Mouse (Mus musculus) forebrain, embryonic 15.5 days (tissue): ENCODE data around the gene Zdhhc11. TPM values are rescaled to one million over a fixed set of nuclear protein-coding genes. Genes with fewer than 3 reads are reported as not detected.
"Not testable (repeated sequence)": the region's sequence is repeated elsewhere in the genome, so short reads cannot be mapped to it uniquely, and the experiment has no call there.

ENCODE experiments used
- ATAC-seq: fragments of 200-750 bp; cut with Nextera tagmentation; replicated peaks from 2 replicates; pipeline ENCODE4 v1.8.0; 2017; ENCODE audit warnings: mild to moderate bottlenecking, moderate TSS enrichment, moderate library complexity
- H3K27ac ChIP-seq: fragments of 300-500 bp; sonication (generic); replicated peaks from 2 replicates; pipeline ENCODE4 v1.5.1; 2015; ENCODE audit warnings: mild to moderate bottlenecking, inconsistent platforms
- H3K27me3 ChIP-seq: fragments of 300-500 bp; sonication (generic); 2 replicates; pipeline ENCODE4 v1.6.1; 2015; ENCODE audit warnings: inconsistent platforms
- H3K36me3 ChIP-seq: fragments of 300-500 bp; sonication (generic); 2 replicates; pipeline ENCODE4 v1.6.1; 2015; ENCODE audit warnings: mild to moderate bottlenecking, inconsistent platforms
- H3K4me1 ChIP-seq: fragments of 300-500 bp; sonication (generic); 2 replicates; pipeline ENCODE4 v1.6.1; 2015; ENCODE audit warnings: inconsistent platforms
- H3K4me2 ChIP-seq: fragments of 300-500 bp; sonication (generic); replicated peaks from 2 replicates; pipeline ENCODE4 v1.6.1; 2015; ENCODE audit warnings: mild to moderate bottlenecking, inconsistent platforms
- H3K4me3 ChIP-seq: fragments of 300-500 bp; sonication (generic); 2 replicates; pipeline ENCODE4 v1.5.1; 2015; ENCODE audit warnings: mild to moderate bottlenecking, inconsistent platforms
- H3K9ac ChIP-seq: fragments of 300-500 bp; sonication (generic); replicated peaks from 2 replicates; pipeline ENCODE4 v1.6.1; 2015; ENCODE audit warnings: mild to moderate bottlenecking, inconsistent platforms
- H3K9me3 ChIP-seq: fragments of 300-500 bp; sonication (generic); 2 replicates; pipeline ENCODE4 v1.6.1; 2016; ENCODE audit warnings: inconsistent platforms
- WGBS: fragments of 180-500 bp; shearing (Covaris S2); methylation state at CpG from one replicate; pipeline ENCODE4 v1.1.7; 2015; ENCODE audit warnings: mixed read lengths; 5-methylcytosine and 5-hydroxymethylcytosine counted together
- polyA plus RNA-seq: library from polyadenylated mRNA; unstranded; fragments of >200 nt; fragmentation: Nextera tagmentation; extraction: Ambion mirVana; gene quantifications from 2 replicates; pipeline ENCODE4 v1.2.1, GENCODE M21; 2015

Gene Zdhhc11
- polyA plus RNA-seq, 1 experiment from 2014 or later: not detected

- H3K27ac ChIP-seq: no peak overlapping the region
- no peak overlapping the region for H3K9ac ChIP-seq
- no peaks in the 10 kb centered on the region for H3K27me3 ChIP-seq
- 49% methylated on average over 12 of the region's 12 CpGs for WGBS
- H3K4me2 ChIP-seq: no peak overlapping the region
- no peak overlapping the region for H3K4me3 ChIP-seq
- no peaks in the 10 kb centered on the region for H3K36me3 ChIP-seq
- no peaks in the 10 kb centered on the region for H3K9me3 ChIP-seq
- 0 out of 2 replicates have a peak, but pooled peaks cover 2% of the 10 kb centered on the region for H3K4me1 ChIP-seq
- peak; percentile 91 for ATAC-seq
Observed at GRCm38 (mm10) chr13:73970545-73971448, 7.1 kb downstream of the Zdhhc11 start.

DNA sequence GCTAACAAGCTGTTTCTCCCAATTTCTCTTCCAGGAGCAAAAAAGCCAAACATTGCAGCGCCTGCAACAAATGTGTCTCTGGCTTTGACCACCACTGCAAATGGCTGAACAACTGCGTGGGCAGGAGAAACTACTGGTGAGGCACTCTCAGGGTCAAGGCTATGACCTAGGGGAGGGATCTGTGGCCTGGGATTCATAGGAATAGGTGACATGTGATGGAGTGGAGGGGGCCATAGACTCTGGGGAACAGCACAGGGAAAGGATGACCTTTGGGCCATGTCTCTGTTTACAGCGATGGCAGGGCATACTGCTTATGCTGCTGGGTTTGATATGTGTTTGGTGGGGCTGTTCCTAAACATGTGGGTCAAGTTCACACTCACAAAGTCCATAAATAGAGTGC lies 10.9 kb downstream of the Zdhhc11 start:
- ATAC-seq: no peak
- WGBS: 92% methylated on average over 3 of the region's 3 CpGs

DNA sequence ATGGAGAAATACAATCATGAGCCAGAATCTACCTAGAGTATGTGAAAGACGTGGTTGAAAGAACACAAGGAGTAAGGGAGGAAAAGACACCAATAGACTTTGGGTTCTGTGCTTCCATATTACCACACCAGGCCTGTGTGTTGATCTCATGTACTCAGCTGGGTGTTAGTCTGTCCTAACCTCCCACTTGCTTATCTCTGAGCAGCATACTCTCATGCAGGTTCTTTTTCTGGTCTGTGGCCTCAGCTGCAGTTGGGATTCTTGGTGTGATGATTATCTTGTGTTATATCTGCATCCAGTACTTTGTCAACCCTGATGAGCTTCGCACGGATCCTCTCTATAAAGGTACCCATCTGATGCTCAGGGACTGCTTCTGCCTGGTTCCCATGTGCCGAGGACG lies 13.3 kb downstream of the Zdhhc11 start:
- no peak overlapping the region for H3K4me3 ChIP-seq
- ATAC-seq: no peak
- H3K27me3 ChIP-seq: no peaks in the 10 kb centered on the region
- 88% methylated on average over 5 of the region's 5 CpGs for WGBS
- H3K27ac ChIP-seq: no peak overlapping the region
- H3K4me1 ChIP-seq: no peaks in the 10 kb centered on the region
- H3K9me3 ChIP-seq: no peaks in the 10 kb centered on the region
- no peak overlapping the region for H3K9ac ChIP-seq
- no peaks in the 10 kb centered on the region for H3K36me3 ChIP-seq
- H3K4me2 ChIP-seq: no peak overlapping the region

More for the DNA sequence above, 10.9 kb downstream of the Zdhhc11 start:
- Histone ChIP-seq H3K9ac (no peak overlapping the region), H3K4me1 (0 out of 2 replicates have a peak, but pooled peaks cover 2% of the 10 kb centered on the region), H3K4me3 (no peak overlapping the region), H3K36me3 (no peaks in the 10 kb centered on the region), H3K27ac (no peak overlapping the region), H3K27me3 (no peaks in the 10 kb centered on the region), H3K4me2 (no peak overlapping the region), H3K9me3 (no peaks in the 10 kb centered on the region)

DNA sequence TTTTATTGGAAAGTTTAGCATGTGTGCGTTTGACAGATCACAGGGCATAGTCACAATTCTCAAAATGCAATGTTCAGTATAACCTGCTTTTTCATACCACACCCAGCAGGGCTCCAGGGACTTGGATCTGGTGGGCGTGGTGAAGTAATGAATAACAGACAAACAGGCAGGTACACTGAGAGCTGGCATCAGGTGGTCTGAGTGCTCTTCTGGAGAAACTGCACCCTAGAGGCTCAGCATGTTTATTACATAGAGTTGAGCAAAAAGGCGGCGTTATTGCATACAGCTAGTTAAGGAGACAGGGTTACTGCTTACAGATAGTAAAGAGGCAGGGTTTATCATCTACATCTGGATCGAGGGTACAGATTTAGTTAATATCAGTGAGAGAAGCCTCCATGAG lies 26.7 kb downstream of the Zdhhc11 start:
- no peak for ATAC-seq
- no peak overlapping the region for H3K27ac ChIP-seq
- H3K4me1 ChIP-seq: no peaks in the 10 kb centered on the region
- H3K4me2 ChIP-seq: no peak overlapping the region
- no peak overlapping the region for H3K4me3 ChIP-seq
- 85% methylated on average over 5 of the region's 5 CpGs for WGBS
- H3K36me3 ChIP-seq: no peaks in the 10 kb centered on the region
- H3K27me3 ChIP-seq: no peaks in the 10 kb centered on the region
- H3K9ac ChIP-seq: no peak overlapping the region
- H3K9me3 ChIP-seq: no peaks in the 10 kb centered on the region

DNA sequence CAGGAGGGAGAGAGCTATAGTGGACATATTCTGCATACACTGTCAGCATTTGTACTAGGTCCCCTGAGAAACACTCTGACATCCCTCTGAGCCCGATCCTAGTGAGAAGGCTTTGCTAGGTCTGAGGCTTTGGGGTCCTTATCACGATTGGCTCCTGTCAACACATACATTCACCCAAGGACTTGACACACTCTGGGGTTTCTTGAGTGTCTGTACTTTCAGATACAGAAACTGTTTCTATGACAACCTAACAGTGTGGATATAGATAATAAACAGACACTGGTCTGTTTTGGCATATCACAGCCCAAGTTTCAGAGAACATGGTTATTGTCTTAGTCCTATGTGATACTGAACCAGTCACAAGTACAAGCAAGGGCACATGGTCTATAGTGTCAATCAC lies 27.1 kb downstream of the Zdhhc11 start:
- H3K4me3 ChIP-seq: no peak overlapping the region
- no peaks in the 10 kb centered on the region for H3K36me3 ChIP-seq
- no peak for ATAC-seq
- H3K9me3 ChIP-seq: no peaks in the 10 kb centered on the region
- WGBS: 77% methylated on average over 2 of the region's 2 CpGs
- H3K4me2 ChIP-seq: no peak overlapping the region
- no peaks in the 10 kb centered on the region for H3K4me1 ChIP-seq
- no peak overlapping the region for H3K9ac ChIP-seq
- no peak overlapping the region for H3K27ac ChIP-seq
- H3K27me3 ChIP-seq: no peaks in the 10 kb centered on the region

DNA sequence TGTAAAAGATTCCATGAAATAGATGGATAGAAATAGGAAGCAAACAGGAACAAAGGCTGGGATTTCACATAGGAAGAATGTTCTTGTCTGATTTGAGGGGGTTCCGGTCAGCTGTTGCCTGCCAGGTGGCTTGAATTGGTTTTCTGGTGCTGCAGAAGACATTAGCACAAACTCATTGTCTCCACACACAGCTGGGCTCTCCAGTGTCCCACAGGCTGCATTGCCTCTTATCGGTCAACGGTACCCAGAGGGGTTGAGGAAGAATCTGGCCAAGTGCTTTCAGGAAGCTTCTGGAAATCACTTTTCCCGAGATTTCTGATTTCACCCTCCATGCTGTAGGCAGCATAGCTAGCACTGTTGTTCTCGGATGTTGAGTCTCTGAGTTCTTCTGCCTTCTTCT lies 27.6 kb downstream of the Zdhhc11 start:
- no peak for ATAC-seq
- Histone ChIP-seq H3K4me2 (no peak overlapping the region), H3K4me3 (no peak overlapping the region), H3K4me1 (no peaks in the 10 kb centered on the region), H3K27me3 (no peaks in the 10 kb centered on the region), H3K27ac (no peak overlapping the region), H3K9me3 (no peaks in the 10 kb centered on the region), H3K9ac (no peak overlapping the region), H3K36me3 (no peaks in the 10 kb centered on the region)
- WGBS: 85% methylated on average over 5 of the region's 5 CpGs

GRCm38 (mm10) chr13:73996456-73996855 lies 32.8 kb downstream of the Zdhhc11 start:
- no peaks in the 10 kb centered on the region for H3K36me3 ChIP-seq
- H3K4me3 ChIP-seq: no peak overlapping the region
- H3K9ac ChIP-seq: no peak overlapping the region
- 88% methylated on average over 4 of the region's 4 CpGs for WGBS
- no peaks in the 10 kb centered on the region for H3K27me3 ChIP-seq
- no peak overlapping the region for H3K4me2 ChIP-seq
- no peak for ATAC-seq
- H3K4me1 ChIP-seq: no peaks in the 10 kb centered on the region
- H3K9me3 ChIP-seq: no peaks in the 10 kb centered on the region
- H3K27ac ChIP-seq: no peak overlapping the region

GRCm38 (mm10) chr13:74000519-74000918 lies 36.9 kb downstream of the Zdhhc11 start:
- Histone ChIP-seq H3K27ac (no peak overlapping the region), H3K4me3 (no peak overlapping the region), H3K9ac (no peak overlapping the region), H3K27me3 (no peaks in the 10 kb centered on the region), H3K9me3 (no peaks in the 10 kb centered on the region), H3K4me1 (no peaks in the 10 kb centered on the region), H3K4me2 (no peak overlapping the region), H3K36me3 (no peaks in the 10 kb centered on the region)
- no peak for ATAC-seq

GRCm38 (mm10) chr13:74000961-74001360 lies 37.3 kb downstream of the Zdhhc11 start:
- Histone ChIP-seq H3K4me3 (no peak overlapping the region), H3K4me1 (no peaks in the 10 kb centered on the region), H3K4me2 (no peak overlapping the region), H3K27me3 (no peaks in the 10 kb centered on the region), H3K9me3 (no peaks in the 10 kb centered on the region), H3K36me3 (no peaks in the 10 kb centered on the region), H3K27ac (no peak overlapping the region), H3K9ac (no peak overlapping the region)
- 79% methylated on average over 6 of the region's 6 CpGs for WGBS
- no peak for ATAC-seq

- H3K4me1 ChIP-seq: no peaks in the 10 kb centered on the region
- H3K27ac ChIP-seq: no peak overlapping the region
- no peak overlapping the region for H3K4me2 ChIP-seq
- H3K36me3 ChIP-seq: no peaks in the 10 kb centered on the region
- no peak overlapping the region for H3K4me3 ChIP-seq
- H3K27me3 ChIP-seq: no peaks in the 10 kb centered on the region
- ATAC-seq: no peak
- no peaks in the 10 kb centered on the region for H3K9me3 ChIP-seq
- H3K9ac ChIP-seq: no peak overlapping the region
- WGBS: 82% methylated on average over 4 of the region's 4 CpGs
Observed at GRCm38 (mm10) chr13:74001492-74001891, 37.8 kb downstream of the Zdhhc11 start.

DNA sequence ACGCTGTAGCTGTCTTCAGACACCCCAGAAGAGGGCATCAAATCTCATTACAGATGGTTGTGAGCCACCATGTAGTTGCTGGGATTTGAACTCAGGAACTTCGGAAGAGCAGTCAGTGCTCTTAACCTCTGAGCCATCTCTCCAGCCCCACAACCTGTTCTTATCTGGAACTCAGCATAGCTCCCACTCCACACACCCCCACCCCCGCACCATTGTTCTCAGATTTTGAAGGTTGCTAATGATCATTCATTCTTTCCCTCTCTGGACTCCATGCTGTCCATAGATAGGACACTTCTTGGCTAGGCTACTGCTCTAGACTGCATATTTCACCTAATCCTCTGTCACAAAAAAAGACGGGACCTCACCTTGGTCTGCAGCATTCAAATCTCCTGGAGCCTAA lies 43.2 kb downstream of the Zdhhc11 start:
- H3K9me3 ChIP-seq, H3K4me2 ChIP-seq, H3K4me3 ChIP-seq, H3K27ac ChIP-seq, H3K9ac ChIP-seq, H3K36me3 ChIP-seq, ATAC-seq, H3K27me3 ChIP-seq: not testable (repeated sequence)
- H3K4me1 ChIP-seq: peaks cover 15% of the 10 kb centered on the region
- 87% methylated on average over 4 of the region's 4 CpGs for WGBS

DNA sequence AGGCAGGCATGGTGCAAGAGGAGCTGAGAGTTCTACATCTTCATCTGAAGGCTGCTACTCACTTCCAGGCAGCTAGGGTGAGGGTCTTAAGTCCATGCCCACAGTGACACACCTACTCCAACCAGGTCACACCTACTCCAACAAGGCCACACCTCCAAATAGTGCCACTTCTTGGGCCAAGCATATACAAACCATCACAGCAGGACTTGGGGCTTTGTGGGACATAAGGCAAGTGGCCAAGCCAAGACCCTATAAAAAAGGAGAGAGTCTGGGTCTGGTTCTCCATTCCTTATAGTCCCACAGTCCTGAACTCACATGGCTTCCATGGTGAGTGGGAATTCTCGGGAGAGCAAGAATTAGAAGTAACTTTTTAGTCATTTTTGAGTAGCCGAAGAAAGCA lies 44.6 kb downstream of the Zdhhc11 start:
- H3K9ac ChIP-seq, H3K9me3 ChIP-seq, H3K4me3 ChIP-seq, H3K36me3 ChIP-seq, ATAC-seq, H3K4me2 ChIP-seq, H3K27ac ChIP-seq, H3K27me3 ChIP-seq: not testable (repeated sequence)
- 73% methylated on average over 2 of the region's 2 CpGs for WGBS
- peaks cover 15% of the 10 kb centered on the region for H3K4me1 ChIP-seq
